Comparison of ENCODE assay signal across 32 mouse cellular contexts in genomic region chr1:34522205-34522849, GRCm38 (mm10). TPM values are rescaled to one million over a fixed set of nuclear protein-coding genes. Genes with fewer than 3 reads are reported as not detected.
DNase-seq lines count a peak whose midpoint lies in the region; ATAC-seq lines count a peak whose summit lies in the region.
"Had no signal": no experiment of that assay in that cellular context is flagged by ENCODE, and none has a peak within 500 bp of the region (broad histone marks: within the 10 kb centered on the region; RNA-seq: fewer than 3 reads in every experiment).

No protein-coding gene starts in this region.

- no peak for DNase-seq in heart, adult 8-10 months (ENCODE audit: low spot score)
- DNase-seq in brain, adult 2 months (ENCODE audit: low read depth, low spot score) = peak; percentile 65
- DNase-seq in cerebellum, adult 18-20 months = peak; percentile 40 to 50
- DNase-seq in cerebellum, postnatal 14 days = peak; percentile 50 to 71
- DNase-seq in kidney, postnatal 14 days = no peak
- DNase-seq in c-Kit-positive CD71-positive TER-119-positive erythroid progenitor cells, embryonic 14.5 days (ENCODE audit: low spot score) = no peak
- no peak for DNase-seq in embryo, embryonic 11 days
- DNase-seq: adrenal gland, postnatal 25 days; gastrocnemius, postnatal 25 days; kidney, adult 18-20 months; lung, postnatal 4 days; thymus, adult 18-20 months; thymus, postnatal 4 days had no signal

- no peak overlapping the region for H3K9ac ChIP-seq in heart, embryonic 11.5 days (ENCODE audit: low read depth, low read length)
- H3K9ac ChIP-seq: hindbrain, embryonic 13.5 days; liver, embryonic 14.5 days; lung, embryonic 15.5 days; midbrain, embryonic 13.5 days had no signal

- peaks cover 6% of the 10 kb centered on the region for H3K4me1 ChIP-seq in heart, embryonic 11.5 days (ENCODE audit: control insufficient read depth, insufficient read depth, low read length)
- H3K4me1 ChIP-seq: hindbrain, embryonic 13.5 days; lung, embryonic 15.5 days; midbrain, embryonic 13.5 days had no signal

- no peak overlapping the region for H3K27ac ChIP-seq in heart, embryonic 11.5 days (ENCODE audit: low read depth, low read length)
- H3K27ac ChIP-seq: hindbrain, embryonic 13.5 days; left cerebral cortex, adult 2 months; liver, embryonic 14.5 days; lung, embryonic 15.5 days; midbrain, embryonic 13.5 days had no signal

- H3K9me3 ChIP-seq in heart, embryonic 11.5 days (replicated peaks; ENCODE audit: control insufficient read depth, low read length) = no peaks in the 10 kb centered on the region
- H3K9me3 ChIP-seq: hindbrain, embryonic 13.5 days; lung, embryonic 15.5 days; midbrain, embryonic 13.5 days had no signal

- no peaks in the 10 kb centered on the region for H3K27me3 ChIP-seq in heart, embryonic 11.5 days (ENCODE audit: control insufficient read depth, insufficient read depth, low read length)
- H3K27me3 ChIP-seq: hindbrain, embryonic 13.5 days; lung, embryonic 15.5 days; midbrain, embryonic 13.5 days had no signal

- ATAC-seq in heart, embryonic 11.5 days (replicated peaks; ENCODE audit: insufficient number of reproducible peaks, low FRiP score, low TSS enrichment) = no peak
- ATAC-seq: midbrain, embryonic 13.5 days had no signal

- WGBS in heart, embryonic 11.5 days (ENCODE audit: insufficient replicate concordance) = 32% methylated on average over 6 of the region's 6 CpGs

- H3K4me2 ChIP-seq in heart, embryonic 11.5 days = 0 out of 2 replicates have a peak overlapping the region, but pooled peaks have one; percentile 2
- H3K4me2 ChIP-seq: hindbrain, embryonic 13.5 days; lung, embryonic 15.5 days; midbrain, embryonic 13.5 days had no signal

- H3K36me3 ChIP-seq in heart, embryonic 11.5 days (ENCODE audit: control insufficient read depth, insufficient read depth, low read length) = no peaks in the 10 kb centered on the region
- H3K36me3 ChIP-seq: hindbrain, embryonic 13.5 days; lung, embryonic 15.5 days; midbrain, embryonic 13.5 days had no signal

- H3K4me3 ChIP-seq in heart, embryonic 11.5 days (ENCODE audit: low read depth, low read length) = no peak overlapping the region
- H3K4me3 ChIP-seq: hindbrain, embryonic 13.5 days; left cerebral cortex, adult 2 months; lung, embryonic 15.5 days; midbrain, embryonic 13.5 days had no signal

RNA-seq across cellular contexts. Expression of gene Cfc1, which starts 13.1 kb away (rescaled TPM):
- 0.50 and 1.00 TPM in 2 replicates for polyA plus RNA-seq in heart, embryonic 11.5 days (2014; fragmentation: Nextera tagmentation; extraction: Ambion mirVana)
- total RNA-seq in heart, adult 8-10 months (2022) = not detected
- total RNA-seq: adrenal gland, postnatal 25 days; gastrocnemius, postnatal 25 days; layer of hippocampus, postnatal 10 days; left cerebral cortex, adult 2 months; left cerebral cortex, postnatal 36 days; monocyte, adult 5-6 weeks; neutrophil, adult 5-6 weeks had no signal
- polyA plus RNA-seq: cortical plate, adult 2 months; embryonic facial prominence, embryonic 11.5 days; forebrain, embryonic 11.5 days; heart, embryonic 16.5 days; hindbrain, embryonic 13.5 days; liver, embryonic 14.5 days; midbrain, embryonic 13.5 days; small intestine, adult 2 months had no signal

RNA-seq across cellular contexts. Expression of gene Prss39, which starts 24.1 kb away (rescaled TPM):
- polyA plus RNA-seq in heart, embryonic 11.5 days (2014; fragmentation: Nextera tagmentation; extraction: Ambion mirVana) = not detected in 2 replicates
- total RNA-seq in heart, adult 8-10 months (2022) = under 1 TPM in 1 of 4 experiments, not detected in 3; 0.22 TPM
- total RNA-seq: adrenal gland, postnatal 25 days; ES-E14; gastrocnemius, postnatal 25 days; layer of hippocampus, postnatal 10 days; left cerebral cortex, adult 2 months; left cerebral cortex, postnatal 36 days; monocyte, adult 5-6 weeks; neutrophil, adult 5-6 weeks had no signal
- polyA plus RNA-seq: cortical plate, adult 2 months; embryonic facial prominence, embryonic 11.5 days; forebrain, embryonic 11.5 days; heart, embryonic 16.5 days; hindbrain, embryonic 13.5 days; kidney, embryonic 16.5 days; limb, embryonic 14.5 days; liver, embryonic 14.5 days; lung, embryonic 15.5 days; midbrain, embryonic 13.5 days; small intestine, adult 2 months; stomach, embryonic 16.5 days had no signal

RNA-seq across cellular contexts. Expression of gene Prss40, which starts 38.4 kb away (rescaled TPM):
- polyA plus RNA-seq in heart, embryonic 11.5 days (2014; fragmentation: Nextera tagmentation; extraction: Ambion mirVana) = not detected in 2 replicates
- not detected for total RNA-seq in heart, adult 8-10 months (2022)
- total RNA-seq: adrenal gland, postnatal 25 days; ES-E14; gastrocnemius, postnatal 25 days; layer of hippocampus, postnatal 10 days; left cerebral cortex, adult 2 months; left cerebral cortex, postnatal 36 days; monocyte, adult 5-6 weeks; neutrophil, adult 5-6 weeks had no signal
- polyA plus RNA-seq: cortical plate, adult 2 months; embryonic facial prominence, embryonic 11.5 days; forebrain, embryonic 11.5 days; heart, embryonic 16.5 days; hindbrain, embryonic 13.5 days; kidney, embryonic 16.5 days; limb, embryonic 14.5 days; liver, embryonic 14.5 days; lung, embryonic 15.5 days; midbrain, embryonic 13.5 days; small intestine, adult 2 months; stomach, embryonic 16.5 days had no signal

RNA-seq across cellular contexts. Expression of gene Amer3, which starts 57.1 kb away (rescaled TPM):
- 0.06 TPM in 1 of 2 replicates, not detected in the other for polyA plus RNA-seq in heart, embryonic 11.5 days (2014; fragmentation: Nextera tagmentation; extraction: Ambion mirVana)
- not detected for total RNA-seq in heart, adult 8-10 months (2022)
- total RNA-seq: ES-E14; gastrocnemius, postnatal 25 days; monocyte, adult 5-6 weeks; neutrophil, adult 5-6 weeks had no signal
- polyA plus RNA-seq: liver, embryonic 14.5 days; small intestine, adult 2 months had no signal

Comparison
In these comparisons a context has a peak if more than half of its experiments do, and no peak if none do; other contexts are left out.
1. DNase-seq: peak in brain, adult 2 months (single experiment), cerebellum, adult 18-20 months (2 of 2) and cerebellum, postnatal 14 days (2 of 2); none in heart, adult 8-10 months (single experiment), kidney, postnatal 14 days (single experiment), c-Kit-positive CD71-positive TER-119-positive erythroid progenitor cells, embryonic 14.5 days (single experiment) and embryo, embryonic 11 days (single experiment).